Mouse (Mus musculus): ENCODE data around the gene Lgi4. TPM values are rescaled to one million over a fixed set of nuclear protein-coding genes. Genes with fewer than 3 reads are reported as not detected.

Lgi4 gene
- 0.70 TPM for polyA plus RNA-seq (2014; fragmentation: Illumina TruSeq; extraction: RNeasy Lipid Tissue Mini Kit (QIAGEN cat#74804); ENCODE audit: low read depth, low replicate concordance)

DNA sequence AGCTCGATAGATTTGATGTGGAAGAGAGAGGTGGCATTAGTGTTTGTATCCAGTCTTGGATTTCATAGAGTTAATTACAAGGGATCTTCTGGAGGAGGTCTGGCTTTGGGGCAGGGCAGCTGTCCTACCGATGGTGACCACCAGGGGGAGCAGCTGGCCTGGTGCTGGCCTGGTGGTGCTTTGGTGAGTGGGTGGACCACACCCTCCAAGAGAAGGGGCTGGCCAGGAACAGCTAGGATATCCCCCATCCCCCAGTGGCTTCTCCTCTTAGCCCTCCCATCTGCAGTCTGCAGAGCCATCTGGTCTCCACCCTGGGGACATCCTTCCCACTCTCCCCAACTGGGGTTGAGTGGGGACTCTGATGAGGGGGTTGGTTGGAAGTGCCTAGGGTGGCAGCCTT is at the start of gene Lgi4:
TSS of gene Lgi4 (plus strand) at position 235 of the 400 bp plus-strand sequence.

DNA sequence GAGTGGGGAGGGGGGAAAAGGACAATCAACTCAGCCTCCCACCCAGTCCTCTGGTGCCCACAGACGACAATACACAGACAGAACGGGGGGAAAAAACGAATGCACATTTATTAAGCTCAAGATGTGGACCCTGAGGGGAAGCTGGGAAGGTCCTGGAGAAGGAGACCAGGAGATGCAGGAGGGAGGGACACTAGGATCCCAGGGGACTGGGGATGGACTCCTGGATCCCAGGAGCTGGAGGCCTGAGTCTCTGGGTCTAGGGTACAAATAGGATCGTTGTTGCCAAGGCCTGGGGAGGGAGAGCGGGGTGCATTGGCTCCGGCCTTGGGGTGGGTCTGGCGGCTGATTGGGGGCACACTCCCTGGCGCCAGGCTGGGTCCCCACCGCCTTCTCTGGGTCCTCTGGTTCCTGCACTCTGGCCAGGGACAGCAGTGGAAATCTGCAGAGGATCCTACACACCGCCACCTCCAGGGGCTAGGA is 16.7 kb upstream of the Lgi4 start, which contains the start of gene Fxyd5:
TSS of gene Fxyd5 (minus strand) at position 51 of the 480 bp plus-strand sequence.

DNA sequence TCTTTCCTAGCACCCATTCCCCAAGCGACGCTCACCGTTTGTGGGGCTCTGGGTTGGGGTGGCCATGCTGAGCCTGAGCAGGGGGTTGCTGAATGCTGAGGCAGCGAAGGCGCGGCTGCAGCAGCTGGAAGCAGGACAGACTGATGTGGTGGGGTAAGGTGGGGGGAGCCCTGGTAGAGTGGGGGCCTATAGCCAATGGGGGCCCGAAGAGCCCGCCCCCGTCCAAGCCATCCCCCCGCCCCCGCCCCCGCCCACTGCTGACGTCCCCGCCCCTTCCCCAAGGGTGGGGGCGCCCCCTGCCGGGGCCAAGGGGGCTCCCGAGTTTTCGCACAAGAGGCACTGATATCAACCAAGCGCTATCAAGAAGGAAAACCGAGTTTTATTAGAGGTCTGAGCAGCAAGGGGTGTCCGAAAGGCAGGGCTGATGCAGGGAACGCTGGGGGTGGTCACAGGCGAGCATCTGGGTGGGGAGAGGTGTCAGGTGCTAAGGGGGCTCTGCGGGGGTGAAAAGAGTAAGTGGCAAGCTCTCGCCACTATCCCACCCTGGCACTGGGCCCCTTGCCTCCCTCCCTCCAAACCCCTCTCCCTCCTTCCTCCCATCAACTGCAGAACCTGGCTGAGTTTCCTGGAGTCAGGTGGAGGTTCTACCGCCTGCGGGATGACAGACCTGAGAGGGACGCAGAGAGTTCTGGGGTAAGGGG is 7.7 kb upstream of the Lgi4 start, which contains the start of gene Fxyd7:
TSS of gene Fxyd7 (minus strand) at position 147 of the 701 bp plus-strand sequence.

DNA sequence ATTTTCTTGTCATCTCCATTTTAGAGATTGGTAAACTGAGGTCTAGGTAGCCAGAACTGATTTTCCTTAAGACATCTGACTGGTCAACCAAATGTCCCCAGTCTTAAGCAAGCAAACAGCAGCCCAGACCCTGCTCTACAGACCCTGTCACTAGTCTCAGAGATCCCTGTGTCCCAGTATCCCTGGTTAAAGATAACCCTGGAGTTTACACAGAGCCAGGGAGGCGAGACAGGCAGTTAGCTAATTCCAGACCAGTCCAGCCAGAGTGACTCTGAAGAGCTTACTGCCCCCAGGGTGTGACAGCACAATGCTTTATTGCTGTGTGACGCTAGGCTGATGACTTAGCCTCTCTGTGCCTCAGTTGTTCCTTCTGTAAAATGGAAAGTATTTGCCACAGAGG is 2.1 kb upstream of the Lgi4 start, which contains the start of gene Fxyd1:
TSS of gene Fxyd1 (minus strand) at position 129 of the 400 bp plus-strand sequence.

DNA sequence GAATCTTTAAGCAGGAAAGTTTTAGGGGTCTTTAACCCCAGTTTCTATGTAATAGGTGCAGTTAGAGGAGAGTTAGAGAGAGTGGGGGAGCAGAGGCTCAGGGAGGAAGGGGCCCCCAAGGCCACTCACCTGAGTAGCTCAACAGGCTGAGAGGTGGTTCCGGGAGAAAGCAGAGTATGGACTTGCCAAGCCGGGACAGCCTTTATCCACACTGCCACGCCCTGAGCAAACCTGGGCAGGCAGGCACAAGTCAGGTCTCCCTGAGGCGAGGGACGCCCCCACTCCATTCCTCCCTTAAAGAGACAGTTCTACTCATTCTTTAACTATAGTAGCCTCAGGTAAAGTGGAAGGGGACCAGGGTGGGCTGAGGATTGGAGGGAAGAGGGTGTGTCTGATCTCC is 17.4 kb downstream of the Lgi4 start, which contains the start of gene Fxyd3:
TSS of gene Fxyd3 (minus strand) at position 213 of the 400 bp plus-strand sequence.

DNA sequence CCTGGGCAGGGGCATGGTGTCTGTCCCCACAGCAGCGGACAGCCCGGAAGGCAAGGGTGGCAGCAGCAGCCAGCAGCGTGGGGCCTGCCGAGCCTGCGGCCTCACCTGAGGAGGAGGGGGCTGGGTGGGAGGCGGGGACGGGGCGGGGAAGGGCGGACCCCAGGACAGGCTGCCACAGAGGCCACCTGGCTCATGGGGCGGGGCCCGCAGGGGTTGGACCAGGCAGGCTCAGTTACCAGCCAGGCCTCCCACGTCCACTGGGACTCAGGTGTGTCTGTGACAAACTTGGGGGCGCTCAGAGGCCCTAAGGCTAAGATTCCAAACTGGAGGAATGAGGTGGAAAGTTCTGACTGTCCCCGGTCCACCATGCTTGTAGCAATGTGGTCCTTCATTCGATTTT is 56.0 kb downstream of the Lgi4 start, which contains the start of gene Hpn:
TSS of gene Hpn (minus strand) at position 109 of the 400 bp plus-strand sequence.

Other genes starting within 250 kb of the Lgi4 start
- gene Ffar2, start 235.6 kb upstream of the Lgi4 start, polyA plus RNA-seq (2014; fragmentation: Illumina TruSeq; extraction: RNeasy Lipid Tissue Mini Kit (QIAGEN cat#74804); ENCODE audit: low read depth, low replicate concordance): not detected
- not detected for gene Ffar3, start 203.2 kb upstream of the Lgi4 start, polyA plus RNA-seq (2014; fragmentation: Illumina TruSeq; extraction: RNeasy Lipid Tissue Mini Kit (QIAGEN cat#74804); ENCODE audit: low read depth, low replicate concordance)
- 0.17 TPM for gene Ffar1, start 197.8 kb upstream of the Lgi4 start, polyA plus RNA-seq (2014; fragmentation: Illumina TruSeq; extraction: RNeasy Lipid Tissue Mini Kit (QIAGEN cat#74804); ENCODE audit: low read depth, low replicate concordance)
- not detected for gene Cd22, start 179.0 kb upstream of the Lgi4 start, polyA plus RNA-seq (2014; fragmentation: Illumina TruSeq; extraction: RNeasy Lipid Tissue Mini Kit (QIAGEN cat#74804); ENCODE audit: low read depth, low replicate concordance)
- gene Mag, start 144.5 kb upstream of the Lgi4 start, polyA plus RNA-seq (2014; fragmentation: Illumina TruSeq; extraction: RNeasy Lipid Tissue Mini Kit (QIAGEN cat#74804); ENCODE audit: low read depth, low replicate concordance): 0.95 TPM
- gene Hamp2, start 134.7 kb upstream of the Lgi4 start, polyA plus RNA-seq (2014; fragmentation: Illumina TruSeq; extraction: RNeasy Lipid Tissue Mini Kit (QIAGEN cat#74804); ENCODE audit: low read depth, low replicate concordance): not detected
- gene Hamp, start 115.3 kb upstream of the Lgi4 start, polyA plus RNA-seq (2014; fragmentation: Illumina TruSeq; extraction: RNeasy Lipid Tissue Mini Kit (QIAGEN cat#74804); ENCODE audit: low read depth, low replicate concordance): not detected
- gene Usf2, start 102.5 kb upstream of the Lgi4 start, polyA plus RNA-seq (2014; fragmentation: Illumina TruSeq; extraction: RNeasy Lipid Tissue Mini Kit (QIAGEN cat#74804); ENCODE audit: low read depth, low replicate concordance): 16.6 TPM
- gene Lsr, start 85.9 kb upstream of the Lgi4 start, polyA plus RNA-seq (2014; fragmentation: Illumina TruSeq; extraction: RNeasy Lipid Tissue Mini Kit (QIAGEN cat#74804); ENCODE audit: low read depth, low replicate concordance): 0.92 TPM
- gene Fam187b, start 85.6 kb upstream of the Lgi4 start, polyA plus RNA-seq (2014; fragmentation: Illumina TruSeq; extraction: RNeasy Lipid Tissue Mini Kit (QIAGEN cat#74804); ENCODE audit: low read depth, low replicate concordance): 177 TPM
- gene Fxyd5, start 16.9 kb upstream of the Lgi4 start, polyA plus RNA-seq (2014; fragmentation: Illumina TruSeq; extraction: RNeasy Lipid Tissue Mini Kit (QIAGEN cat#74804); ENCODE audit: low read depth, low replicate concordance): 1.5 TPM
- gene Fxyd7, start 7.9 kb upstream of the Lgi4 start, polyA plus RNA-seq (2014; fragmentation: Illumina TruSeq; extraction: RNeasy Lipid Tissue Mini Kit (QIAGEN cat#74804); ENCODE audit: low read depth, low replicate concordance): not detected
- gene Fxyd1, start 2.1 kb upstream of the Lgi4 start, polyA plus RNA-seq (2014; fragmentation: Illumina TruSeq; extraction: RNeasy Lipid Tissue Mini Kit (QIAGEN cat#74804); ENCODE audit: low read depth, low replicate concordance): 4.5 TPM
- gene Fxyd3, start 17.4 kb downstream of the Lgi4 start, polyA plus RNA-seq (2014; fragmentation: Illumina TruSeq; extraction: RNeasy Lipid Tissue Mini Kit (QIAGEN cat#74804); ENCODE audit: low read depth, low replicate concordance): not detected
- gene Hpn, start 55.9 kb downstream of the Lgi4 start, polyA plus RNA-seq (2014; fragmentation: Illumina TruSeq; extraction: RNeasy Lipid Tissue Mini Kit (QIAGEN cat#74804); ENCODE audit: low read depth, low replicate concordance): not detected
- not detected for gene Scn1b, start 67.7 kb downstream of the Lgi4 start, polyA plus RNA-seq (2014; fragmentation: Illumina TruSeq; extraction: RNeasy Lipid Tissue Mini Kit (QIAGEN cat#74804); ENCODE audit: low read depth, low replicate concordance)
- 4.0 TPM for gene Gramd1a, start 96.6 kb downstream of the Lgi4 start, polyA plus RNA-seq (2014; fragmentation: Illumina TruSeq; extraction: RNeasy Lipid Tissue Mini Kit (QIAGEN cat#74804); ENCODE audit: low read depth, low replicate concordance)
- gene Scgb2b2, start 231.2 kb downstream of the Lgi4 start, polyA plus RNA-seq (2014; fragmentation: Illumina TruSeq; extraction: RNeasy Lipid Tissue Mini Kit (QIAGEN cat#74804); ENCODE audit: low read depth, low replicate concordance): not detected
- not detected for gene Scgb1b2, start 232.5 kb downstream of the Lgi4 start, polyA plus RNA-seq (2014; fragmentation: Illumina TruSeq; extraction: RNeasy Lipid Tissue Mini Kit (QIAGEN cat#74804); ENCODE audit: low read depth, low replicate concordance)